Mouse (Mus musculus): Measurements from ENCODE around the gene Slc12a8.
"Not testable (repeated sequence)": the region's sequence is repeated elsewhere in the genome, so short reads cannot be mapped to it uniquely, and the experiment has no call there.

Gene Slc12a8

GRCm38 (mm10) chr16:33508082-33508481, 9.0 kb upstream of the Slc12a8 start:
- no peak for TF ChIP-seq NANOG (IDR thresholded peaks at IDR 0.05; ENCODE audit: borderline replicate concordance, low read length)
- TF ChIP-seq POU5F1 (IDR thresholded peaks at IDR 0.05; ENCODE audit: borderline replicate concordance, low read length): no peak
- TF ChIP-seq CTCF (conservative IDR thresholded peaks at IDR 0.05; ENCODE audit: low read length): no peak
- Histone ChIP-seq H3K4me3 (replicated peaks; ENCODE audit: low read length) (no peak overlapping the region), H3K4me1 (replicated peaks; ENCODE audit: low read depth, low read length) (peaks cover 37% of the 10 kb centered on the region), H3K9me3 (ENCODE audit: low read length) (peaks cover 46% of the 10 kb centered on the region), H3K27me3 (ENCODE audit: insufficient read depth, low read length) (no peaks in the 10 kb centered on the region), H3K36me3 (ENCODE audit: insufficient read depth, low read length) (peaks cover 35% of the 10 kb centered on the region)

GRCm38 (mm10) chr16:33509231-33509630, 7.9 kb upstream of the Slc12a8 start:
- not testable (repeated sequence) for H3K27me3 ChIP-seq (ENCODE audit: insufficient read depth, low read length); H3K4me3 ChIP-seq (replicated peaks; ENCODE audit: low read length)
- Histone ChIP-seq H3K9me3 (ENCODE audit: low read length) (peaks cover 46% of the 10 kb centered on the region), H3K36me3 (ENCODE audit: insufficient read depth, low read length) (peaks cover 26% of the 10 kb centered on the region), H3K4me1 (replicated peaks; ENCODE audit: low read depth, low read length) (peaks cover 42% of the 10 kb centered on the region)

- H3K27me3 ChIP-seq (ENCODE audit: insufficient read depth, low read length); H3K4me3 ChIP-seq (replicated peaks; ENCODE audit: low read length): not testable (repeated sequence)
- peaks cover 14% of the 10 kb centered on the region for H3K36me3 ChIP-seq (ENCODE audit: insufficient read depth, low read length)
- peak; percentile 63; the same call in 1 of the 2 replicates for TF ChIP-seq NANOG (IDR thresholded peaks at IDR 0.05; ENCODE audit: borderline replicate concordance, low read length)
- peaks cover 46% of the 10 kb centered on the region for H3K9me3 ChIP-seq (ENCODE audit: low read length)
- peaks cover 56% of the 10 kb centered on the region for H3K4me1 ChIP-seq (replicated peaks; ENCODE audit: low read depth, low read length)
Observed at GRCm38 (mm10) chr16:33510856-33511255, 6.3 kb upstream of the Slc12a8 start.

- H3K36me3 ChIP-seq (ENCODE audit: insufficient read depth, low read length): peaks cover 11% of the 10 kb centered on the region
- H3K9me3 ChIP-seq (ENCODE audit: low read length): peaks cover 43% of the 10 kb centered on the region
- no peak overlapping the region for H3K4me3 ChIP-seq (replicated peaks; ENCODE audit: low read length)
- no peaks in the 10 kb centered on the region for H3K27me3 ChIP-seq (ENCODE audit: insufficient read depth, low read length)
- H3K4me1 ChIP-seq (replicated peaks; ENCODE audit: low read depth, low read length): peaks cover 61% of the 10 kb centered on the region
- TF ChIP-seq NANOG (IDR thresholded peaks at IDR 0.05; ENCODE audit: borderline replicate concordance, low read length) (no peak), CTCF (conservative IDR thresholded peaks at IDR 0.05; ENCODE audit: low read length) (no peak), POU5F1 (IDR thresholded peaks at IDR 0.05; ENCODE audit: borderline replicate concordance, low read length) (no peak)
Observed at GRCm38 (mm10) chr16:33512555-33512954, 4.6 kb upstream of the Slc12a8 start.

- H3K27me3 ChIP-seq (ENCODE audit: insufficient read depth, low read length): no peaks in the 10 kb centered on the region
- peaks cover 10% of the 10 kb centered on the region; the same call in 1 of the 2 replicates for H3K36me3 ChIP-seq (ENCODE audit: insufficient read depth, low read length)
- peak overlapping the region; percentile 77 for H3K4me3 ChIP-seq (replicated peaks; ENCODE audit: low read length)
- H3K9me3 ChIP-seq (ENCODE audit: low read length): no peaks in the 10 kb centered on the region
- H3K4me1 ChIP-seq (replicated peaks; ENCODE audit: low read depth, low read length): peaks cover 73% of the 10 kb centered on the region
- TF ChIP-seq POU5F1 (IDR thresholded peaks at IDR 0.05; ENCODE audit: borderline replicate concordance, low read length) (no peak), NANOG (IDR thresholded peaks at IDR 0.05; ENCODE audit: borderline replicate concordance, low read length) (no peak), CTCF (conservative IDR thresholded peaks at IDR 0.05; ENCODE audit: low read length) (no peak)
Observed at GRCm38 (mm10) chr16:33517627-33518026, 499 bp downstream of the Slc12a8 start.

- H3K27me3 ChIP-seq (ENCODE audit: insufficient read depth, low read length): no peaks in the 10 kb centered on the region
- peaks cover 10% of the 10 kb centered on the region; the same call in 1 of the 2 replicates for H3K36me3 ChIP-seq (ENCODE audit: insufficient read depth, low read length)
- no peaks in the 10 kb centered on the region for H3K9me3 ChIP-seq (ENCODE audit: low read length)
- no peak for TF ChIP-seq CTCF (conservative IDR thresholded peaks at IDR 0.05; ENCODE audit: low read length)
- TF ChIP-seq POU5F1 (IDR thresholded peaks at IDR 0.05; ENCODE audit: borderline replicate concordance, low read length): no peak
- TF ChIP-seq NANOG (IDR thresholded peaks at IDR 0.05; ENCODE audit: borderline replicate concordance, low read length): no peak
- H3K4me3 ChIP-seq (replicated peaks; ENCODE audit: low read length): peak overlapping the region; percentile 77
- peaks cover 72% of the 10 kb centered on the region for H3K4me1 ChIP-seq (replicated peaks; ENCODE audit: low read depth, low read length)
Observed at GRCm38 (mm10) chr16:33518236-33518635, 1.1 kb downstream of the Slc12a8 start.

GRCm38 (mm10) chr16:33519916-33520568, 2.9 kb downstream of the Slc12a8 start:
- peaks cover 69% of the 10 kb centered on the region for H3K4me1 ChIP-seq (replicated peaks; ENCODE audit: low read depth, low read length)
- peaks cover 10% of the 10 kb centered on the region; the same call in 1 of the 2 replicates for H3K36me3 ChIP-seq (ENCODE audit: insufficient read depth, low read length)
- H3K27me3 ChIP-seq (ENCODE audit: insufficient read depth, low read length): no peaks in the 10 kb centered on the region
- no peak overlapping the region for H3K4me3 ChIP-seq (replicated peaks; ENCODE audit: low read length)
- TF ChIP-seq POU5F1 (IDR thresholded peaks at IDR 0.05; ENCODE audit: borderline replicate concordance, low read length): no peak
- no peak for TF ChIP-seq NANOG (IDR thresholded peaks at IDR 0.05; ENCODE audit: borderline replicate concordance, low read length)
- TF ChIP-seq CTCF (conservative IDR thresholded peaks at IDR 0.05; ENCODE audit: low read length): no peak
- no peaks in the 10 kb centered on the region for H3K9me3 ChIP-seq (ENCODE audit: low read length)

GRCm38 (mm10) chr16:33522516-33522915, 5.4 kb downstream of the Slc12a8 start:
- Histone ChIP-seq H3K4me1 (replicated peaks; ENCODE audit: low read depth, low read length) (peaks cover 55% of the 10 kb centered on the region), H3K36me3 (ENCODE audit: insufficient read depth, low read length) (peaks cover 10% of the 10 kb centered on the region; the same call in 1 of the 2 replicates), H3K9me3 (ENCODE audit: low read length) (no peaks in the 10 kb centered on the region), H3K4me3 (replicated peaks; ENCODE audit: low read length) (no peak overlapping the region), H3K27me3 (ENCODE audit: insufficient read depth, low read length) (no peaks in the 10 kb centered on the region)
- no peak for TF ChIP-seq POU5F1 (IDR thresholded peaks at IDR 0.05; ENCODE audit: borderline replicate concordance, low read length)
- TF ChIP-seq NANOG (IDR thresholded peaks at IDR 0.05; ENCODE audit: borderline replicate concordance, low read length): no peak
- TF ChIP-seq CTCF (conservative IDR thresholded peaks at IDR 0.05; ENCODE audit: low read length): no peak

- no peaks in the 10 kb centered on the region for H3K27me3 ChIP-seq (ENCODE audit: insufficient read depth, low read length)
- TF ChIP-seq NANOG (IDR thresholded peaks at IDR 0.05; ENCODE audit: borderline replicate concordance, low read length): no peak
- TF ChIP-seq POU5F1 (IDR thresholded peaks at IDR 0.05; ENCODE audit: borderline replicate concordance, low read length): no peak
- no peak for TF ChIP-seq CTCF (conservative IDR thresholded peaks at IDR 0.05; ENCODE audit: low read length)
Observed at GRCm38 (mm10) chr16:33523571-33523970, 6.4 kb downstream of the Slc12a8 start.

More at GRCm38 (mm10) chr16:33523571-33523970, 6.4 kb downstream of the Slc12a8 start:
- peaks cover 10% of the 10 kb centered on the region; the same call in 1 of the 2 replicates for H3K36me3 ChIP-seq (ENCODE audit: insufficient read depth, low read length)
- peaks cover 48% of the 10 kb centered on the region for H3K4me1 ChIP-seq (replicated peaks; ENCODE audit: low read depth, low read length)
- H3K9me3 ChIP-seq (ENCODE audit: low read length): peaks cover 6% of the 10 kb centered on the region; the same call in 1 of the 2 replicates
- no peak overlapping the region for H3K4me3 ChIP-seq (replicated peaks; ENCODE audit: low read length)
